ENCODE assay signal across 17 mouse cellular contexts in genomic region chr7:37813676-37814075, GRCm38 (mm10). TPM values are rescaled to one million over a fixed set of nuclear protein-coding genes. Genes with fewer than 3 reads are reported as not detected.
"Had no signal": no experiment of that assay in that cellular context is flagged by ENCODE, and none has a peak within 500 bp of the region (broad histone marks: within the 10 kb centered on the region; RNA-seq: fewer than 3 reads in every experiment).

No protein-coding gene starts in this region.

- DNase-seq: retina, postnatal 1 day; right cerebral cortex, adult 18-20 months; right cerebral cortex, postnatal 14 days; right cerebral cortex, postnatal 25 days; right cerebral cortex, postnatal 4 days; spleen, adult 18-20 months; thymus, adult 18-20 months; thymus, adult 2 months; thymus, postnatal 14 days; thymus, postnatal 25 days; thymus, postnatal 36 days; thymus, postnatal 4 days had no signal

- H3K4me1 ChIP-seq: neural tube, embryonic 13.5 days; neural tube, embryonic 15.5 days had no signal

- H3K27me3 ChIP-seq: neural tube, embryonic 13.5 days; neural tube, embryonic 15.5 days; stomach, embryonic 15.5 days had no signal

- H3K27ac ChIP-seq: neural tube, embryonic 13.5 days; neural tube, embryonic 15.5 days; stomach, embryonic 15.5 days; stomach, postnatal 0 days had no signal

- H3K4me3 ChIP-seq: neural tube, embryonic 13.5 days; neural tube, embryonic 15.5 days; stomach, embryonic 15.5 days had no signal

- H3K9me3 ChIP-seq: neural tube, embryonic 13.5 days; neural tube, embryonic 15.5 days; stomach, embryonic 15.5 days had no signal

- H3K4me2 ChIP-seq: neural tube, embryonic 13.5 days; neural tube, embryonic 15.5 days; stomach, embryonic 15.5 days had no signal

- H3K9ac ChIP-seq: neural tube, embryonic 13.5 days; neural tube, embryonic 15.5 days; stomach, embryonic 15.5 days had no signal

- H3K36me3 ChIP-seq: neural tube, embryonic 13.5 days; neural tube, embryonic 15.5 days; stomach, embryonic 15.5 days had no signal

RNA-seq across cellular contexts. Expression of gene Zfp536, which starts 40.2 kb away (rescaled TPM):
- total RNA-seq: neutrophil, adult 5-6 weeks had no signal
